Mouse (Mus musculus) MN1 (cell line): Measurements from ENCODE around the gene Lrfn3.

Experiments
- DNase-seq: peaks from one replicate; pipeline ENCODE4 v3.0.0-alpha.2; 2016; ENCODE audit warnings: low spot score

The Lrfn3 gene

GRCm38 (mm10) chr7:30362652-30363343, at the start of gene Lrfn3:
Gene Lrfn3 (minus strand): TSS chr7:30362772.
- DNase-seq: peak; percentile 69

- no peak for DNase-seq
Observed at GRCm38 (mm10) chr7:30411023-30411422, 48.5 kb upstream of the Lrfn3 start.

GRCm38 (mm10) chr7:30409789-30410188, 47.2 kb upstream of the Lrfn3 start:
- no peak for DNase-seq

- no peak for DNase-seq
Observed at GRCm38 (mm10) chr7:30408639-30409038, 46.1 kb upstream of the Lrfn3 start.

- DNase-seq: no peak
Observed at GRCm38 (mm10) chr7:30402343-30402742, 39.8 kb upstream of the Lrfn3 start.

GRCm38 (mm10) chr7:30399671-30400070, 37.1 kb upstream of the Lrfn3 start:
- peak; percentile 89 for DNase-seq

GRCm38 (mm10) chr7:30394871-30395270, 32.3 kb upstream of the Lrfn3 start:
- no peak for DNase-seq

- DNase-seq: no peak
Observed at GRCm38 (mm10) chr7:30394379-30394778, 31.8 kb upstream of the Lrfn3 start.

GRCm38 (mm10) chr7:30393631-30394030, 31.1 kb upstream of the Lrfn3 start:
- DNase-seq: no peak

GRCm38 (mm10) chr7:30392746-30393520, 30.4 kb upstream of the Lrfn3 start:
- DNase-seq: peak; percentile 12

GRCm38 (mm10) chr7:30384106-30384505, 21.5 kb upstream of the Lrfn3 start:
- DNase-seq: no peak

- no peak for DNase-seq
Observed at GRCm38 (mm10) chr7:30380061-30380460, 17.5 kb upstream of the Lrfn3 start.

- DNase-seq: peak; percentile 97
Observed at GRCm38 (mm10) chr7:30373501-30373962, 11.0 kb upstream of the Lrfn3 start.

- DNase-seq: no peak
Observed at GRCm38 (mm10) chr7:30367466-30367865, 4.9 kb upstream of the Lrfn3 start.

- no peak for DNase-seq
Observed at GRCm38 (mm10) chr7:30363344-30363738, 769 bp upstream of the Lrfn3 start.

GRCm38 (mm10) chr7:30360028-30360427, 2.5 kb downstream of the Lrfn3 start:
- no peak for DNase-seq

- DNase-seq: no peak
Observed at GRCm38 (mm10) chr7:30359276-30359865, 3.2 kb downstream of the Lrfn3 start.

- DNase-seq: no peak
Observed at GRCm38 (mm10) chr7:30358378-30359186, 4.0 kb downstream of the Lrfn3 start.

GRCm38 (mm10) chr7:30354059-30354458, 8.5 kb downstream of the Lrfn3 start:
- no peak for DNase-seq

GRCm38 (mm10) chr7:30353279-30353822, 9.2 kb downstream of the Lrfn3 start:
- peak; percentile 91 for DNase-seq

- DNase-seq: peak; percentile 76
Observed at GRCm38 (mm10) chr7:30347828-30348227, 14.7 kb downstream of the Lrfn3 start.
